Mouse (Mus musculus): ENCODE measurements at regions not wholly inside any gene's neighbourhood (a gene's known extent, or its start where the extent isn't known, plus 50 kb on each side); places are given as distances from the start of the nearest gene placed in this dataset.

DNA sequence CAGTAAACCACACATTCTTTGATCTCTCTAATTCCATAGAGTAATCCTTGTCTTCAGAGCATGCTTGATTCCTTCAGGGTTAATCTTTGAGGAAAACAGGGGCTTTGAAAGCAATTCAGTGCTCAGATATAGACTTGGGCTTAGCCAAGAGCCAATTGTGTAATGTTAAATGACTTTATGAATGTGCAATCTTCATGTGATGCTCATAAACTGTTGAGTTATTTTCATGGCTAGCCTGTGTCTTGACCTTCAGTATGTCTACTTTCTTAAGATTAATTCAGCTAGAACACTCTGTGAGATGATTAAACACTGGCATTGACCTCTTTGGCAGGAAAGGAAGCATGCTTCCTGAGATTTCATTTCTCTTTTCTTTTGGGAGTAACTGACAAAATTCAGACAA is 147.8 kb downstream of the Gabrg2 start:
- no peak for DNase-seq

DNA sequence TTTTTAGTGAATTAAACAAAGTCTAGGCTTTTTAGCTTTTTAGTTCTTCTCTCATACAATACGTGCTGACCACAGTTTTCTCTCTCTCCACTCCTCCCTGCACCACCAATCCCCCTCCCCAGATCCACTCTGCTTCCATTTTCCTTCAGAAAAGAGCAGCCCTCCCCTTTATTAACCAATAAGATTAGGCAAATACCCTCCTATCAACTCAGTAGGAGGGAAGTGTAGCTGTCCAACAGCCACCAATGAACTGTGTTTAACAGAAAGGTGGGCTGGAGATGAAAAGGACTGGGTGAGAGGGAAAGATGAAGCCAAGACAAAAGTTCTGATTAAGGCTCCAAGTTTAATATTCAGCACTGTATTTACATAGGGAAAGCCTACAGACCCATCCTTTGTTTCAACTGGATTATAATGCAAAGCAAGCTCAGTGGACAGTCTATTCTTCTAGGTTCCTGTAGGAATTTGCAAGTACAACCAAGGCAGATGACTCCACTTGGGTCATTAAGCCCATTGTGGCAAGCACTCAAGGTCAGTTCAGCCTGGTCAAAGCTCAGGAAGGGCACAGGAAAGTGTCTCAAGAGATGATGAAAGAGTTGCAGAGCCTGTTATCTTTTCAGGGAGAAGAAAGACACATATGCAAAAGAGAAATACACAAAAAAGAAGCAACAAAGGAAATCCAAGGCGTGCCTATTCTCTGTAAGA is 174.5 kb downstream of the Gabrg2 start:
- no peak for DNase-seq

DNA sequence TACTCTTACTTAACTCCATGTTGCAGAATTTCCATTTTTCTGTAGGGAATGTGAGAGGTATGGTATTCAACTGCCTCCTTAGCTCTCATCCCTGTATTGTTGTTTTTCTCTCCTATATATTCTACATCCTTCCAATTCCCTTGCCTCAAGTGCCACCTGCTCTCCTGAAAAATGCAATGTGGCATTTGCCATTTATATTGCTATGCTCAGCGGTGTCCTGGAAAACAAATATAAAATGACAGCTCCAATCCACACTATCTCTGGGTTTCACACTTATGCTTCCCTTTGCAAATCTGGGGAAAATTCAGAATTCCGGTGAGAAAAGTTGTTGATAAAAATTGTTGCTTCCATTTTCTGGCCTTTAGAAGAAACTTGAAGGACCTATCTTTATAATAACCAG is 182.6 kb downstream of the Gabrg2 start:
- peak in 1 of 2 experiments; percentile 15 for DNase-seq

DNA sequence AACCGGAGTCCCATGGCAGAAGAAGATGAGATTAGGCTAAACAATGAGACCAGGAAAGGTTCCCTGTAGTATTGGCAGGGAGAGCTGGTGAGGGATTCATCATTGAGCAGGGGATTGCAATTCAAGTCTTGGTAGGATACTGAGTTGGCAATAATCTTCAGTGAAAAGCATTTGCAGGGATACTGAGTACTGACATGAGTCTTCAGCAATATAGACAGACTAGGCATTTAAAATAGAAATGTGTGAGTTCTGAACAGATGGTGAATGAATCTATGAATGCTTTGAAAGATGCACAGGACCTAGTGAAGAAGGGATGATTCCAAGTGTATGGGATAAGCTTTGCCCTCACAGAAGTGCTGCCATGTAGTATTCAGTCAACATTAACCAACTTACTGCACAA is 187.7 kb downstream of the Gabrg2 start:
- DNase-seq: no peak

DNA sequence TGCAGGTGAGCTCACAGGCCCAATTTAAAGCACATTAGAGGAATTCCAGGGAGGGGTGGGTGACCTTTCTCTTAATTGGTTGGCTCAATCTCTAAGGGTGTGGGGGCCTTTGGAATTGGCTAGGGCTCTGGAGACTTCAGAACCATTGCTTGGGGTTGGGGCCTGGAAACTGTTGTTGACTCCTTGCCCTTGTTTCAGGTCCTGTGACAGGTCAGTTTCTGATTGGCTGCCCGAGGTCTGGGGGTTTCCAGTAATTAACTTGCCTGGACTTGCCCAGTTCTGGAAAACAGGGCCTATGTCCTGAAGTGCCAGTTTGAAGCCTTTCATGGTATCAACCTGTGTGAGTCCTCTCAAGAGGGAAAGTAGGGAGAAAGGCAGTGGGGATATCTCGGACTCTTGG is 191.8 kb downstream of the Gabrg2 start:
- no peak for DNase-seq

DNA sequence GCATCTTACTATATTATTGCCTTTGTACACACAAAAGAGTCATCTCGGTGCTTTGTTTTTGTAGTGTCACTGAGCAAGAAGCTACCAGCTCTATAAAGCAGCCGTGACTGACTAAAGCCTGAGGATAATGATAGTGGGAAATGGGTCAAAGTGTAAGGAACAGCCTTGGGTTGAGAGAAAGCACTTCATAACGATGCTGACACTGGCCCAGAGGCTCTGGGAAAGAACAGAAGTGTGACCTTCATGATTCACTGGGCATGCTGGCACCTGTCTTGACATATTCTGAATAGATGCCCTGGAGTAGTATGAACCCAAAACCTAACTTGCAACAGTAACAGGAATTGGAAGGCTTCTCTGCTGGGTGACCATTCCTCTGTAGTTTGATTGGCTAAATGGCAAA is 208.5 kb downstream of the Gabrg2 start:
- DNase-seq: no peak

All from cerebellum, postnatal 25 days (tissue).